Mouse (Mus musculus): ENCODE measurements around the gene Rpgrip1. TPM values are rescaled to one million over a fixed set of nuclear protein-coding genes. Genes with fewer than 3 reads are reported as not detected.

Gene Rpgrip1
- total RNA-seq, 2 experiments from 2014 or later, result 1.1 to 2.3 TPM

- DNase-seq, result peak; percentile 20 to 27
Measured at GRCm38 (mm10) chr14:52118823-52119608, 8.5 kb downstream of the Rpgrip1 start.

GRCm38 (mm10) chr14:52120169-52120568 lies 9.7 kb downstream of the Rpgrip1 start:
- DNase-seq, result no peak

DNA sequence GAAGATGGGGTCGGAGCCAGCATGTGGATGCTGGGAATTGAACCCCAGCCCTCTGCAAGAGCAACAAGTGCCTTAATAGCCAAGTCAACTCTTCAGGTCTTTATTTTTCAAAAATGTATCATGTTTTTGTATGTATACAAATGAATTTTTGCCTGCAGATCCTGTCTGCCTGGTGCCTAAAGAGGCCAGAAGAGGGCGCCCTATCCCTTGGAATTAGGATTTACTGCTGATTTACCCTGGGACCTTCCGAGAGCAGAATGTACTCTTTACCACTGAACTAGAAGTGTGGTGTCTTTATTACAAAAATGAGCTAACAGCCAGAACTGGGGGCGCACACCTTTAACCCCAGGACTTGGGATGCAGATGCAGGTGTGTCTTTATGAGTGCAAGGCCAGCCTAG lies 13.4 kb downstream of the Rpgrip1 start:
- DNase-seq, result peak; percentile 48 to 61

DNA sequence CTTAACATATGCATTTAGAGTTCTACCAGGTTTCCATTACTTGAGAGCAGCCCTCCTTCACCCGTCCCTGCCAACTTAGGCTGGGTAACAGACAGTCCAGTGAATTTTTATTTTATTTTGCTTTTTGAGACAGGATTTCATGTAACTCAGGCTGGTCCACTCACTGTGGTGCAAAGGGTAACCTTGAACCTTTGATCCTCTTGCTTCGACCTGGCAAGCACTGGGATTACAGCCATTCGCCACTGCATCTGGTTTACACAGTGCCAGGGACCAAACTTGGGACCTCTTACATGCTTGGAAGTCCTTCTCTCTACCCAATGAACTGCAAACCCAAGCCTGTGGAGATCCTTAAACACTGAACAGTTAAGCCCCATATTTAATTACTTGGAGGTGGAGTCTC lies 14.1 kb downstream of the Rpgrip1 start:
- no peak for DNase-seq

- DNase-seq, result no peak
Measured at GRCm38 (mm10) chr14:52133584-52133983, 23.1 kb downstream of the Rpgrip1 start.

GRCm38 (mm10) chr14:52140577-52141444 lies 30.3 kb downstream of the Rpgrip1 start:
- no peak for DNase-seq

DNA sequence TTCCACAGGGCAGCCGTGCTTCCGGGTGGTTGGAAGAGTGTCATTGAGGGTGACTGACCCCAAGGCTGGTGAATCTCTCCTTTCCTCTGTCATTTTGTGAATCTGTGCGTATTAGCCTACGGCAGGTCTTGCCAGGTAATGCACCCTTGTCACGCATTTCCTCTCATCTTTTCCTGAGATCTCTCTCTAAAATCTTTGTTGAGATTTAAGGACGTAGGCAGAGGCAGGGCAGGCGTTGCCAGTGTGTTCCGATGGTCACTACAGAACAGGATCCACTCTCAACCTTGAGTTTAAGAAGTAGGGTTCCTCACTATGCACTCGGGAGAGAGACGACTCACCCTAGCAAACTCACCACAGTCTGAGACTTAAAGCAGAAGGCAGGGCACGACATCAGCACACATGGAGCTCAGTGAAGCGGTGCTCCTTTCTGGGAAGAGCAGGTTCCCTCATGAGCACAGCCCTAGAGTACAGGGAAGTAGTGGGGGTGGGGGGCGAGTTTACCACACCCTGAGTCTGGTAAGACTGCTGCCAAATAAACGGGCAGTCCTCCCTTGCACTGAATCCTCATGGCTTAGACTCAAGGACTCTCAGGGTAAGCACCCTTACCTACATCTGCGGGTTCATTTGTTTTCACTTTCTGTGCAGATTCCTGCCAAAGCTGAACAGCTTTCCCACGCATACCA lies 31.1 kb downstream of the Rpgrip1 start:
- no peak for DNase-seq

DNA sequence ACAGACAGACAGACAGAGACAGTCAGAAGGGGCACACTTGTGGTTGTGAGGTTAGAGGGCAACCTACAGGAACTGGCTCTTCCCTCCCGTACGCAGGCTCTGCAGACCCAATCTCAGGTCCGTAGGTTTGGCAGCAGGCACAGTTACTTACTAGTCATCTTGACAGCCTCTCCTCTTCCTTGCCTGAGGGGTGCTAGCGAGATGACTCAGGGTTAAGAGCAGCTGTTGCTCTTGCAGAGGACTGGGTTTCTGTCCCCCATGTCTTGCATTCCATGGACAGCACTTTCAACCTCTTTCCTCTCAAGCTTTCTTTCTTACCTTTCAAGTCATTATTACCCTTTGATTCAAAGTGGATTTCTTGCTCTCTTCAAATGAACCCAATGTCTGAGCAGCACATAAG lies 33.7 kb downstream of the Rpgrip1 start:
- no peak for DNase-seq

- DNase-seq, result no peak
Measured at GRCm38 (mm10) chr14:52146540-52146939, 36.0 kb downstream of the Rpgrip1 start.

- no peak for DNase-seq
Measured at GRCm38 (mm10) chr14:52149888-52150287, 39.4 kb downstream of the Rpgrip1 start.

DNA sequence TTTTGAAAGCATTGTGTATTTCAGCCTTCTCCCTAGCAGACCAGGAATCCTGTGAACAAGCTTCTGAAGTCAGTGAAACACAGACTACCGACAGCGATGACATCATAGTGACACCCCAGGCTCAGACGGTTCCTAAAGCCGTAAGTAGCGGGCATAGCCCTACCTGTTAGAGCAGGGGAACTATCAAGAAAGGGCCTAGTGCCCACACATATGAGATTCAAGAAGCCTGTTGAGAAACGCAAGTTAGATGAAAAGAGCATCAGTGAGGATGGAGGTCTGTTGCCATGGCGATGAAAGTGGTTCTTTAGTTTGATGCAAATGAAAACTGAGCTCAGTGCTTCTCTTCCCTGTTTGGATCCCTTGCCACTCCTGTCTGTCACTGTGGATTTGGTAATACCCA lies 41.7 kb downstream of the Rpgrip1 start:
- DNase-seq, result peak; percentile 26 to 40

DNA sequence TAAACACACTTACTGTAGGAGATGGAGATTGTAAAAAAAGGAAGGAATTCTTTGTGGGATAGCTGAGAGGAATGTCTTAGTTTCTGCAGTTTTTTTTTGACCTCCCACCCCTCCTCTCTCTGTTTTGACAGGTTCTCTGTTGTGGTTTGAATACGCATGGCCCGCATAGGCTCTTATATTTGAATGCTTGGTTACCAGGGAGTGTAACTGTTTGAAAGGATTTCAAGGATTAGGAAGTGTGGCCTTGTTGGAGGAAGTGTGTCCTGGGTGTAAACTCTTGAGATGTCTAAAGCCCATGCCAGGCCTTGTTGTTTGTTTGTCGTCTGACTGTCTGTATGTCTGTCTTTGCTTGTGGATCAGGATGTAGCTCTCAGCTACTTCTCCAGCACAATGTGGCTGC lies 42.1 kb downstream of the Rpgrip1 start:
- no peak for DNase-seq

GRCm38 (mm10) chr14:52155008-52155407 lies 44.5 kb downstream of the Rpgrip1 start:
- no peak for DNase-seq

- no peak for DNase-seq
Measured at GRCm38 (mm10) chr14:52160911-52161310, 50.4 kb downstream of the Rpgrip1 start.

DNA sequence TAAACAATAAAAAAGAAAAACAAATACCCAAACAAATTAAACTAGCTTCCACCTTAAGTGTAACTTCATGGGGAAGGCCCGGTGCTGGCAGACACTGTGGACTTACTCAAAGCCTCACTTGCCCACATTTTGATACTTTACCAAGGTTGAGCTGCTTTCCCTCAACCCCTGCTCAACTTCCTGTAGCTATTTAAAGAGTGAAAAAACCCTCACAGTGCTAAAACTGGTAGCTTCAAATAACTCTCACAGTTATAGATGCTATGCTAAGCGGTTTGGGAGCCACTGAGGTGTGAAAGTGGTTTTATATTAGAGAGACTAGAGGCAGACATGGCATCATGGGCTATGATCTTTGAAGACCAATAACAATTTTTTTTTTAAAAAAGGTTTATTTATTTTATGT lies 56.1 kb downstream of the Rpgrip1 start:
- DNase-seq, result no peak

DNA sequence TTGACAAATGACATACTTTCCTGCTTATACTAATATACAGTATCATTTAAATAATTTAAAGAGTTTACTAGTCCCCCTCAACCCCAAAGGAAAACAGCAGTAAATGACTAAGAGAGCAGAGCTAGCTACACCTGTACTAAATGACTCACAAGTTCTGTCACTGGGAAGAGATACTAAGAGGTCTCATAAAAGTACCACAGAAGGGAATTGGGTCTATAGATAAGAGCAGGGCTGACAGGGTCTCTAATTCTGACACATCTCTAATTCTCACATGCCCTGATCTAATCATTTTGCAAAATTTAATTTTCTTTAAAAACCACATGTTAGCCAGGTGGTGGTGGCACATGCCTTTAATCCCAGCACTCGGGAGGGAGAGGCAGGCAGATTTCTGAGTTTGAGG lies 78.3 kb downstream of the Rpgrip1 start:
- DNase-seq, result no peak

DNA sequence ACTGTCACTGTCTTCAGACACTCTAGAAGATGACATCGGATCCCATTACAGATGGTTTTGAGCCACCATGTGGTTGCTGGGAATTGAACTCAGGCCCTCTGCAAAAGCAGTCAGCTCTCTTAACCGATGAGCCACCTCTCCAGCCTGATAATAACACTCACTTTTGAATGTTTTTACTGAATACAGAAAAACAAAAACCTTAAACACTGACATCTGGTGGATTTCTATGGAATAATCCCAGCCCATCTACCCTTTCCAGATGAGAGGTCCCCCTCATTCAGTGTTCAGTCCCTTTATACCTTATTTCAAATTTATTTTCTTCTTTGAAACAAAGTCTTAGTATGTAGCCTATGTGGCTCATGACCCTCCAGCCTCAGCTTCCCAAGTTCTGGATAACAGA lies 79.0 kb downstream of the Rpgrip1 start:
- no peak for DNase-seq

GRCm38 (mm10) chr14:52190740-52191359 lies 80.3 kb downstream of the Rpgrip1 start:
- no peak for DNase-seq

DNA sequence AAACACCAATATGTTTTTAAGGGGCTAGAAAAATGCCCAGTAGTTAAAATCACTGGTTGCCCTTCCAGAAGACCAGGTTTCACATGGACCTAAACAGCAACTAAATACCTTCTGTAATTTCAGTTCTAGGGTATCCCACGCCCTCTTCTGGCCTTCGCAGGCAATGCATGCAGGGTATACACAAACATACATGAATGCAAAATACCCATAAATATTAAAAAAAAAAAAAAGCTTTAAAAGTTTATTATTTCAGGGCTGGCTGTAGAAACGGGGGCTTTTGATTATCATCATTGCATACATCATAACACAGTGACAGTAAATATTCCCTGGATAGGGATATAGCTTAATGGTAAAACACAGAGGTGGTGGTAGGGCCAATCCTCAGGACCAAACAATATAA lies 85.2 kb downstream of the Rpgrip1 start:
- no peak for DNase-seq

GRCm38 (mm10) chr14:52196230-52197155 lies 86.0 kb downstream of the Rpgrip1 start:
- DNase-seq, result no peak

GRCm38 (mm10) chr14:52197156-52197878 lies 86.8 kb downstream of the Rpgrip1 start, which contains the start of gene Supt16:
TSS of gene Supt16 (minus strand) at chr14:52197416.
- peak; percentile 79 for DNase-seq

Measured in layer of hippocampus, postnatal 36 days (tissue).